Mouse (Mus musculus): Measurements from ENCODE around the gene Fbxw11. TPM values are rescaled to one million over a fixed set of nuclear protein-coding genes. Genes with fewer than 3 reads are reported as not detected.
"Not testable (repeated sequence)": the region's sequence is repeated elsewhere in the genome, so short reads cannot be mapped to it uniquely, and the experiment has no call there.

Gene Fbxw11
- total RNA-seq, 2 experiments from 2014 or later, result 47.4 to 52.1 TPM

DNA sequence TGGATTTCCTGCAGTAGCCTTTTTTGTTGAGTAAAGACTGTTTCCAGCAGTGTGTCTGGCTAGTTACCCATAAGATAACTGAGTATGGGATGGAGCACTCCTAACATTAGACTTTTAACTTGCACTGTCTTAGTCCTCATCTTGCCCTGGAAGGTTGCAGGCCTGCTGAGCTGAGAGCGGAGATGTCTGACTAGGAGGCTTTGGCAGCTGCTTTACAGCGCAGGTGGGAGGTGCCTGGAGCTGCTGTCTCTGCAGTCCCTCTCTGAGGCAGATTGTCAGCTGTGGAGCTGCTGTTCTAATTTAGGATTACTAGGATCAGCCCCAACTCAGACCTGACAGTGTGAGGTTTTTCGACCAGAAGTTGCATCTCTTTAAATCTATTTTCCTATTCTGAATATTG, 34.3 kb downstream of the Fbxw11 start:
- peak; percentile 55 to 59 for DNase-seq

- no peak for DNase-seq
Measured at GRCm38 (mm10) chr11:32677811-32678210, 35.3 kb downstream of the Fbxw11 start.

DNA sequence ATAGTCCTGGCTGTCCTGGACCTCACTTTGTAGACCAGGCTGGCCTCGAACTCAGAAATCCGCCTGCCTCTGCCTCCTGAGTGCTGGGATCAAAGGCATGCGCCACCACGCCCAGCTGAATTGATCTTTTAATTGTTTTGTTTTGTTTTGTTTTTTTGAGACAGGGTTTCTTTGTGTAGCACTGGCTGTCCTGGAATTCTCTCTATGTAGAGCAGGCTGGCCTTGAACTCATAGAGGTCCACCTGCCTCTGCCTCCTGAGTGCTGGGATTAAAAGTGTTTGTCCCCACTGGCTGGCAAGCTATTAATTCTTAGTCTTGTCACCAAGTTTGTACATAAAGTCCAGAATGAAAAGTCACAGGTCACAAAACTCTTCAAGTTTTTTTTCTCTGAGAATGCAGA, 36.6 kb downstream of the Fbxw11 start:
- not testable (repeated sequence) for DNase-seq

DNA sequence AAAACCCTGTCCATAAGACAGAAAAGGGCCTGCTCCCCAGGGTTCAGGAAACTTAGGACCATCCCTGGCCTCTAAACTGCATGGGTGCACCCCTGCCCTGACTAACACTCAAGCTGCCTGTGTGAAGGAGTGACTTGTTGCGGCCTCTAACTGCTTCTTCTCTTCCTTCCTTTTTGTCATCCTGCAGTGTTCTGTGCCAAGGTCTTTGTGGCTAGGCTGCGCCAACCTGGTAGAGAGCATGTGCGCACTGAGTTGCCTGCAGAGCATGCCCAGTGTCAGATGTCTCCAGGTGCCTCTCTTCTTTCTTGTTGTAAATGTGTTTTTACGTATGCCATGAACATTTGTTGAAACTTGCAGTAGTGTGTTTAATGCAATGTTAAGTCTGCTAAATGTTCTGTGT, 37.5 kb downstream of the Fbxw11 start:
- peak in 1 of 2 experiments; percentile 28 for DNase-seq

- DNase-seq, result no peak
Measured at GRCm38 (mm10) chr11:32681192-32681795, 38.8 kb downstream of the Fbxw11 start.

DNA sequence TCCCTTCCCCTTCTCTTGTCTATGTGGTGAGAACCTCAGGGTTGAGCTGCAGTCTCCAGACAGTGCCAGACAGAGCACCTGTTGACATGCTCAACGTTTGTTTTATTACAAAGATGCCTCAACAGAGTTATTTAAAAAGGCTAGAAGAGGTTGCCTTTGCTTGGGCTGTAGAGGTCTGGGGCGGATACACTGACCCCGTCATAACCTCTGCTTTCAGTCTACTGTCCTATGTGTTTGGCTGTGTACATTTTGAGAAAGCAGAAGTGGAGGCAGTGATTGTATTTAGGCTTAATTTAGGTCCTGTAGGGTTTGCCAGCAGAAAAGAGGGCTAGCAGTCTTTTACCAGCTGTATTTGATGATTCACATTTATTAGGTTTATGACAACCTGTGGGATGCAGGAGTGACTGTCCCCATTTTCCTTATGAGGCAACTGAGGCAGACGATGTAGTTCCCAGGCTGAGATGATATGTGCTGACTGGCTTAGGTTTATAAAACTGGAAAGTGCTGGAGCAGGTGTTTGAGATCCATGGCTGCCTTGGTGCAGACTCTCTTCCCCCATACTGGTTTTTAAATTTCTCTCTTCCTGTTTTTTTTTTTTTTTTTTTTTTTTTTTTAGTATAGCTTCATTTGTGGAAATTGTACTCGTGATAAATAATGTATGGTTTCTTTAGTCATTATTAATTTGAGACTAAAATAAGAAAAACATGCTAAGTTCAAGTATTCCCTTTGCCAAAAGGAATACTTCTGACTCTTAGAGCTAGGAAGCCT, 40.0 kb downstream of the Fbxw11 start:
- DNase-seq, result no peak

DNA sequence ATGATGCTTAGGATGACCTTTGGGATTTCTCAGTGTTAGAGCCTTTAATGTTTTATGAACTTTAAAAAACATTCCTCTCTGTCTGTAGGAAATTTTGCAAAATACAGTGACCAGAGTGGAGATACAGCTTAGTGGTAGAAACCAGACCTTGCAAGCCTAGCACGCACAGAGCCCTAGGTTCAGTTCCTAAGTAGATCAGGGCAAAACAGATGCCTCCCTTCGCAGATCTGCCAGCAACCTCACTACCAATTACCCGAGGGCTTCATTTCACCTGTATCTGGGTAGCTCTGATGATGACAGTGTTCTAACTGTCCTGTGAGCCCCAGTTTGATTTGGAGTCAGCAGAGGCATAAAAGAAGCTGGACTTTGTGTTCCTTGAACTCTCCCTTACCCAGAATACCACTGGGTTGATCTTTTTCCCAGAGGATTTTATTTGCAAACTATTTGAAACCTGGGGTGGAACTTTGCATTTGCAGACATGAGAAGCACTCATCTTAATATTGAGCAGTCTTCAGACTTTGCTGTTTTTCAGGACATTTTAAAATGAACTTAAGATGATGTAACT, 42.2 kb downstream of the Fbxw11 start:
- no peak for DNase-seq

- DNase-seq, result peak; percentile 47 to 49
Measured at GRCm38 (mm10) chr11:32688245-32688855, 45.8 kb downstream of the Fbxw11 start.

GRCm38 (mm10) chr11:32689510-32689909, 47.0 kb downstream of the Fbxw11 start:
- DNase-seq, result no peak

DNA sequence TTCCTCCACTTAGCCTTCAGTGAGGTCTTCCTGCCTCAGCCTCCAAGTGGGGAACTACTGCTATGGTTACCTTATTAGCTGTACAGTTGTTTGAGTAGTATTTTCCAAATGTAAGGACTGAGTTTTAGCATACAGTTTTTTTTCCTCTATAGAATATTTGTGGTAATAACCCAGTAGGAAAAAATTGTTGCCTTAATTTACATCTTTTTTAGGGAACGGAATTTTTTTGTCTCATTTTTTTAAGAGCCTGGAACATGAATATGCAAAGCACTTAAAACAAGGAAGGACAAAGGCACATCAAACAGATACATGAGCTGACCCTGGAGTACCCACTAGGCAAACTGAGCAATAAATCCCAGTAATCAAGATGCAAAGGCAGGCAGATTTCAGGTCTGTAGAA, 50.3 kb downstream of the Fbxw11 start:
- DNase-seq, result no peak

- peak; percentile 44 to 47 for DNase-seq
Measured at GRCm38 (mm10) chr11:32693431-32694141, 51.1 kb downstream of the Fbxw11 start.

- not testable (repeated sequence) for DNase-seq
Measured at GRCm38 (mm10) chr11:32694322-32695003, 51.9 kb downstream of the Fbxw11 start.

DNA sequence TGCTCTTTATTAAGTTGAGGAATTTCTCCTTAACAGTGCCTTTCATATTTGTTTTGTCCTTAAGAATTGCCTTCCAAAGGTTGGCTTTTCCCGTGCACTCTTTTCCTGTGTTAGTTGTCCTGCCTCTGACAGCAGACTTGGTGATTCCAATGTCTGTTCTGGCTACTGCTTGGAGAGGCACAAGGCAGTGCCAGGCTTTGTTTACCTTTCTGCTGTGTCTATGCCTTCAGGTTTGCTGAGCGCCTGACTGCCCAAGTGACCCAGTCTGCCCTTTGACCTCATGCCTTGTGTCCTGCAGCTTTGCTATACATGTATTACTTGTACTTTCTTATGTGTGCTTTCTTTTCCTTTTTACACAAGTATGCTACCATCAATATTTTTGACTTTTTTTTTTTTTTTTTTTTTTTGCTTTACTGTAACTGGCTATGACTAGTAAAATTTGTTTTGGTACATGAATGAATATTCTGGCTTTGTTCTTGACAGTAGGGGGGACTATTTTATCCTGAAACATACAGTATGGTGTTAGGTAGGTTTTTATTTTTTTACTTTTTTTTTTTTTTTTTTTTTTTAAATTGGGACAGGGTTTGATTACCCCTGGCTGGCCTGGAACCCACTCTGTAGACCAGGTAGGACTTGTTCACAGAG, 54.0 kb downstream of the Fbxw11 start:
- DNase-seq, result no peak

DNA sequence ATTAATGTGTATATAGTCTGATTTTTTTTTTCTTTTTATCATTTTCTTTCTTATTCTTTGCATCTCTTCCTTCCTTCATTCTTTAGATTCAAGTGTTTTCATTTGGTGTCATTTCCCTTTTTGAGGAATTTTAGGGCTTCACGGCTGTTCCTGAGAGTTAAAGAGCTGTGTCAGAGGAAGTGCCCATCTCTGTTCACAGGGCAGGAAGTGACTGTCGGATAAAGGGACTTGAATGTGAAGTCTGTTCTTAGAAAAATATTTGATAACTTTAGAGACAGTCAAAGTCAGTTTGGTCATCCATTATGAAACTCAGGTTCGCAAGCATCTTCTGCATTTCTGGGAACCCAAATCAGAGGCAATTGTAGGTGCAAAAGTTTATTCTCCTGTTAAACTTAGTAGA, 55.2 kb downstream of the Fbxw11 start:
- DNase-seq, result no peak

GRCm38 (mm10) chr11:32699913-32700493, 57.5 kb downstream of the Fbxw11 start:
- no peak for DNase-seq

GRCm38 (mm10) chr11:32701566-32701965, 59.0 kb downstream of the Fbxw11 start:
- peak in 1 of 2 experiments; percentile 41 for DNase-seq

DNA sequence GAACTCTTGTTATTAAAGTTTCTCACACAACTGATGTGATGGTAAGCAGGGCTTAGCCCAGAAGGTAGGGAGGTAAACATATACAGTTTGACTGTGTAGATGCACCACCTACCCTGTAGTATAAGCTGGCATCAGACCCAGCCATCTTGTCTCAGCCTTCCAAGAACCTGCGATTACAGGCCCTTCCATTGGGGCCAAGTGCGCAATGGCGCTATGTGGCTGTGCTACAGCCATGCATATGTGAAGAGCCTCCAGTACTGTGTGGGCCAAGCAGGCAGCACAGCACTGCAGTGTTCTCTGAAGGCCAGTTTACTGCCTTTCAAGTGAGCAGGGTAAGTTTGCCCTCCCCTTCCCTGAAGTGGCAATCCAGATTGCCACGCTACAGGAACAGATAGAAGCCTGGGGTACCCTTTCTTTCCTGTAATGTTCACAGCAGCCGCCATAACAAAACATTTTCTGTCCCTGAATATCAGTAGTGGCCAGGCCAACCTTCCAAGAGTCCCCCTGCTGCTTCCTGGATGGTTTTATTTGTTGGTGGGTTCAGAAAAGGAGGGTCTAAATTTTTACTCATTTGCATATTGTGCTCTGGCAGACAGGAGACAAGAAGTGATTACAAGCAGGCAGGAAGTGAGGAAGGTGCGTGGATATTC, 61.8 kb downstream of the Fbxw11 start:
- DNase-seq, result no peak

GRCm38 (mm10) chr11:32706406-32706993, 64.0 kb downstream of the Fbxw11 start:
- no peak for DNase-seq

GRCm38 (mm10) chr11:32707481-32707880, 65.0 kb downstream of the Fbxw11 start:
- no peak for DNase-seq

All from heart, adult 18-20 months (tissue).